Mouse (Mus musculus) T-helper 1 cell (primary cell): ENCODE measurements around the gene Ucn3.

Experiments used
- in situ Hi-C: fragments of 300-600 bp; cut with MboI, MseI; formaldehyde crosslinking; loops from one replicate; pipeline ENCODE4 v1.15.1; 2025; ENCODE audit warnings: high pct_unique_total_duplicates

Gene Ucn3

DNA sequence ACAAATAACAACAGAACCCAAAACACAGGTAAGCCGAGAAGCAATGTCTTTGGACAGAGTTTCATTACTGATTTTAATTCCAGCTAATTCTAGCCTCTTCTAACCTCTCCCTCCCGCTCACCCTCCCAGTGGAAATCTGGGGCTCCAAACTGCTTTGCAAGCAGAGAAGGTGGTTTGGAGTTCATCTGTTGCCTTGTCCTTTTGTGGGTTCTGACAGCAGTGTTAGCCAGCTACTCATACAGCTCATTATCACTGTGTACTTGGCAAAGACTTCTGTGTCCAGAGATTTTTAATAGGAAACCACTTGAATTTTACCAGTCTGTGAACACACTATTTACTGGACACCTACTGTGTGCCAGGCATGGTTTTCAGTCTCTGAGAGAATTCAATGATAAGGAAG lies at the start of gene Ucn3:
TSS of gene Ucn3 (minus strand) at position 101 of the 400 bp plus-strand sequence.
- in situ Hi-C loops: no loop called here

DNA sequence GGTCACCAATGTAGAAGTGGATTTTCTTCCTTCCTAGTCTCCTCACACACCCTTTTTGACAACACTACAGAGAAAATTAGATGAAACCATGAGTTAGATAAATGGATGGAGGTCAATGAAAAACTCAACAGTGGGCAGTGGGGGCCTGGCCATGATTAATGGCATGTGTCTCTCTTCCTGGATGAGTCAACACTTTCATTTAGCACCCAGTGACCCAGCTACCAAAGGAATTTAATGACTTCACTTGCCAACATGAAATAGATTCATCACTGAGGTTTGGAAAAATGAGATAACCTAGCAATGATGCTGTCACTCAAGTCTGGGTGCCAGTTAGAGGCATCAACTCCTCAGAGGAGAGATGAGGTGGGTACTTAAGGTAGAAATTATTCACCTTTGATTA lies 46.9 kb upstream of the Ucn3 start:
- in situ Hi-C loops: no loop called here

DNA sequence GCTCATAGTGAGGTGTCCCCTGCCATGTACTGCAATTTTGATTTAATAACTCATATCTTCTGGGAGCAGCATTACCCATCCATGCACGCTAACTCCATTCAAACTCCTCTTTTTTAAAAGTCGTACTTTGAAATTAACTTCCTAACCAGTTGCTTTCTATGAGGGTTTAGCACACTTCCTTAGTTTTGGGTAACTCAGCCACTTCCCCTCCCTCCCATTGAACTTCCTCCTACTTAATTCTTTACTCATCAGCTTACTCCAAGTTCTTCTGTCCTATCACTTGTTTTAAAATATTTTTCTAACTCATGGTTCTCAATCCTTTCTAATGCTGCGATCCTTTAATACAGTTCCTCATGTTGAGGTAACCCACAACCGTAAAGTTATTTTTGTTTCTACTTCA lies 23.7 kb upstream of the Ucn3 start:
- in situ Hi-C loops: no loop called here

DNA sequence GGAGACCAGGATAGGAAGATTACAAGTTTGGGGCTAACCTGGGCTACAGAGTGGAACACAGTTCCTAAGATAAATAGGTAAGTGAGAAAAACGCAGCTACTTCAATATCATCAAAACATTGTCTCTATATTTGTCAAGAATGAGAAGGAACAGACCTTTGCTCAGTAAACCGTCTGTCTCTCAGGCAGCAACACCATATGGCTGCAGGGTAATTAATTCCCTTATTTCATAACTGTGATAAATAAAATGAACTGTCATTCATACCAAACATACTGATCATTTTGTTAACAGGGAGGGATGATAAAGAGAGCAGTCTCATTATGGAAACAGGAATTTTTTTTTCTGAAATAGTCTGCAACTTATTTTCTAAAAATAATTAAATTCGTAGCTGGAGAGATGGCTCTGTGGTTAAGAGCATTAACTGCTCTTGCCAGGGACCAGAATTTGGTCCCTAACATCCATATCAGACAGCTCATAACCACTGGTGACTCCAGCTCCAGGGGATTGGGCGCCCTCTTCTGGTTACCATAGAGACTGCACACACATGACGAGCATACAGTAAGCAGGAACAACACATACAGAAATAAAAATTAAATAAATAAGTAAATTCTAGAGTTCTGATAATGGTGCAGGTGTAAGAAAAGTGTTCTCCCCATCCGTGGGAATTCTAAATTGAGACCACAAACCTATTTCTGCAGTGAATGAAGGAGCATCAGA lies 6.2 kb upstream of the Ucn3 start:
- in situ Hi-C loops: no loop called here

DNA sequence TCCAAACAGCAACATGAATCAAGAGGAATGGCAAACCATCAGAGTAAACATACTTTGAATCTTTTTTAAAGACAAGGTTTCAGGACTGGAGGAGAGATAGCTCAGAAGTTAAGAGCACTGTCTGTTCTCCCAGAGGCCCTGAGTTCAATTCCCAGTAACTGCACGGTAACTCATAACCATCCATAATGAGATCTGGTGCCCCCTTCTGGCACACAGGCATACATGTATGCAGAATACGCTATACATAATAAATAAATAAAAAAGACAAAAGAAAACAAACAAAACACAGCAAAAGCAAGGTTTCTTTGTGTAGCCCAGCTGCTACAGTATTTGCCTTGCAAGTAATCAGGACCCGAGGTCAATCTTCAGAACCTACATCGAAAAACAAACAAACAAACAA lies 4.3 kb upstream of the Ucn3 start:
- in situ Hi-C loops: no loop called here

DNA sequence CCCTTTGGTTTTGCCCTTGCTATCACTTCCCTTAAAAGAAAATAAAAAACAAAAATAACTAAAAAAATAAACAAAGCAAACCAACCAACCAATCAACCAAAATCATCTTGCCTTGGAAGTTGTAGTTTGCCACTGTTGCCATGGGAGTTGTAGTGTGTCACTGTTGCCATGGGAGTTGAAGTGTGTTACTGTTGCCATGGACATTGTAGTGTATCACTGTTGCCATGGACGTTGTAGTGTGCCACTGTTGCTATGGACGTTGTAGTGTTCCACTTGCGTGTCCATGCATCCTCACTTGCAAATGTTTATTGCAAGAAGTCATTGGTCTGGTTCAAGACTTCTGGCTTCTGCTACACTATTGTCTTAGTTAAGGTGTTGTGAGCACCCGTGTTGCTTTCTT lies 2.1 kb upstream of the Ucn3 start:
- in situ Hi-C loops: no loop called here

DNA sequence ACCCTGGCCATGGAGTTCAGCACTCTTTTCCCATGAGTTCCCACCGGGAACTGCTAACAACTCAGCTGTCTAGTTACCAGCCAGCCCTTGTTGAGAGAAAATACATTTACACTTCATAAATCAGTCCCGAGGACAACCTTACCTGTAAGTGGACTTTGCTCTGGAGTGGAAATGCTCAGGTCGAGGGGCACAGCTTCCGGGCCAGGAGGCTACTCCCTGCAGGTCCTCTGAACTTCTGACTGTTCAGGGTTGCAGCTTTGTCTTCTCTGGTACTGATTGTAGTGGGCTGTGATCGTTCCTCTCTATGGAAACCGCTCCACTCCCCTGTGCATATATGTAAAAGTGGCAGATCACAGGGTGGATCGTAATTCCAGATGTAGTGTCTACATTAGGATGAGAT lies 450 bp downstream of the Ucn3 start:
- in situ Hi-C loops: no loop called here

DNA sequence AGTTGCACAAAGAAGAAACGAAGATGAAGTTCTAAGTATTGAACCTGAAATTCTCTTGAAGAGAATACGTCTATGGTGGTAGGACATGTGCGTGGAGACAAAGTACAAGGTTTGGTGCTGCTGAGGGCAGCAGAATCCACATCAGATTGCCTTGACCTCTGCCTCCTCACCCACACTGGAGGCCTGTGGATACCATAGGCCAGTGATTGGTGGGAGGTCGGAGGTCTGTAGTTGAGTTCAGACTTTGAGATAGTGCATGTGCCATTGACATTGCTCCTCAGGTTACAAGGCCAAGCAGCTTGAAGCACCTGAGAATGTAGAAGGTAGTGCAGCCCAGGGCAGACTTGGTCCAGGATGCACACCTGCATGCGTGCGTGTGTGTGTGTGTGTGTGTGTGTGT lies 19.1 kb downstream of the Ucn3 start:
- in situ Hi-C loops: no loop called here

DNA sequence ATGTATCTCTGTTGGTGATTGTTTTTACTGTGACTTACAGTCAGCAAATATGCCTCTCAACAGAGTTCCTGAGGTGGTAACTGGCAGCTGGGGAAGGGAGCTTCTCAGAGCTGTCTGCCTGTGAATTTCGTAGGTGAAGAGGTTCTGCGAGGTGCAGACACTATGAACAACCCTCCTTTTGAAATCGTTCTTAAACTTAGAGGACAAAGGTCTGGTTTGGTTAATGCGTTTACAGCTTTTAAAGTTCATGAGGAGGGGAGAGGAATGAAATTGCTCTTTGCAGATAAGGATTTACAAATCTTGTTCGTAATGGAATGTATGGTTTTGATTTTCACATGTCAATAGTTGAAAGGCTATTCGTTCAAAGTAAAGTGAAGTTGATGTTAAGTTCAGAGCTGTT lies 19.5 kb downstream of the Ucn3 start:
- in situ Hi-C loops: no loop called here

DNA sequence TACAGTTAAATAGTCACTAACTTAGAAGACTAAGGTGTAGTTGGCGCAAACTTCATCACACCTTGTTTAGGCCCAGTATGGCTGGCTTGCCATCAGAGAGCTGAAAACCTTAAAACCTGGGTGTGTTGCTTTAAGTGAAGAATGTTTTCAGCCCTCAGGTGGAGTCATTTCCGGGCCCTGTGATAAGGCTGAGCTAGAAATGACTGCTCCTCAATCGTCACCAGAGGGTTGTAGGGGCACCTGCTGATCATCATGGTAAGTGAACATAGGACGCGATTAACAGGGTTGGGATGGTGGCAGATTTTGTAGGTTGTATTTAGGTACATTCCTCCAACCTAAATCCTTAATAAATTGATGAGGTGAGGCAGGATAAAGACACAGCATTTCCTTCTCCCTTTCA lies 20.7 kb downstream of the Ucn3 start:
- in situ Hi-C loops: loop anchor here (25.0 kb wide), 1 partner anchor 387 kb away; the partner anchor contains the start of gene Gdi2

DNA sequence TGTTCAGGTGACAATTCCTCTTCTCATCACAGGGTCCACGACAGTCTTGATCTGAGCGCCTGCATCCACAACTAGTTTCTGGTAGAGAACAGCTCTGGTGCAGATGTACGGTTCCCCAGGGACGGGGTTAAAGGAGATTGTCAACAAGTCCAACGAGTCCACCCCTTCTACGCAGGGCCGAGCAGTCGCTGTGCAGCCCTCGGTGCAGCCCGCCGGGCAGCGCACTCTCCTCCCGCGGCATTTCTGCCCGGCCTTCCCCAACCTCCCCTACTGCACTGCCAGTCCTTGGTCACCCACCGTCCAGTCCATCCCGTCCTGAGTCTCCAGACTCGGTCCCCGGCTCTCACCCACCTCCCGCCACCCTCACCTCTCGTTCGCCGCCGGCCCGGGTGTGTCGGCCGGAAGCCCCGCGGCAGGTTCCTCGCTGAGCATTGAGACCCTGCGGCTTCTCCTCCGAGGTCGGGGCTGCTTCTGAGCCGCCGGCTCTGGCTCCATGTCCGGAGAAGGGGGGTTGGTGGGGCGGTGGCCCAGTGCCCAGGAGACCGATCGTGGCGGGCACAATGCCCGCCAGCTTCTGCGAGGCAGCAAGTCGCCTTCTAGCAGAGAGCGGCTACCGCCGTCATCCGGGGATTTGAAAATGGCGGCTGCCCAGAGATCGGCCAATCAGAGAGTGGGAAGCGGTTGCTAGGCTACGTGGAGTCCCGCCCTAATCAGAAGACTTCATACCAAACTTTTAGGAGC lies 27.4 kb downstream of the Ucn3 start, which contains the start of the genes Net1 and Tubal3:
TSS of gene Net1 (minus strand) at position 650 of the 741 bp plus-strand sequence.
TSS of gene Tubal3 (plus strand) at position 704 of the 741 bp plus-strand sequence.
- in situ Hi-C loops: loop anchor here (25.0 kb wide), 1 partner anchor 380 kb away; the partner anchor contains the start of gene Gdi2

DNA sequence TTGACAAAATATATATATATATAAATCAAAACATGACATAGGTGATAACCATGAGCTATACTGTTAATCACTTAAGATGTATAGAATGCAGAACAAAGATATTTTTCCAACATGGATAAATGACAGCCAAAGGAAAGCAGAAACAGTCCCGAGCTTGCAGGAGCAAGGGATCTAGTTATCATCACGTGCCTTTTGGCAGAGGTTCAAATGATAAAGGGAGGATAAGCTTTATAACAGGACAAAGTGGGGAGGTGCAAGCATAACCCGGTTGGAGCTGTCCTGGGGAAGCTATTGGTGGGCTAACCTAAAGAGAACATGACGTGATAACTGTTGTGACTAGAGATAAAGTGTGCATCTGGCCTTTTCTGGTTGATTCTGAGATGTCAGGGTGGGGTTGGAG lies 31.6 kb downstream of the Ucn3 start:
- in situ Hi-C loops: loop anchor here (25.0 kb wide), 1 partner anchor 376 kb away; the partner anchor contains the start of gene Gdi2

DNA sequence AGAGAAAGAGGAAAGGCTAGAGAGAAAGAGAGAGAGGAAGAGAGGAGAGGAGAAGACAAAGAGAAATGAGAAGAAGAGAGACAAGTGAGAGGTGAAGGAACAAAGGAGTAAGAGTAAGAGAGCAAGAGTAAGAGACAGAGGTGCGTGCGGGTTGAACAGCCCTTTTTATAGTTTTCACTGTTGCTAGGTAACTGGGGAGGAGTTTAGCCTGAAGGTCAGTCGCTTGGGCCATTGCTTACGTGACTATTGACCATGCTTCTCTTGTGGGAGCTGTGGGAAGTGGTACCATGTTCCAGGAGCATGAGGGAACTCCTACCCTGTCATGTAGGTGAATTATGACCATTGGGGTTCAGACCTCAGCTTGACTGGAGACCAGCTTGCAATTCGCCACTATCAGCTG lies 34.8 kb downstream of the Ucn3 start:
- in situ Hi-C loops: loop anchor here (25.0 kb wide), 1 partner anchor 373 kb away; the partner anchor contains the start of gene Gdi2

DNA sequence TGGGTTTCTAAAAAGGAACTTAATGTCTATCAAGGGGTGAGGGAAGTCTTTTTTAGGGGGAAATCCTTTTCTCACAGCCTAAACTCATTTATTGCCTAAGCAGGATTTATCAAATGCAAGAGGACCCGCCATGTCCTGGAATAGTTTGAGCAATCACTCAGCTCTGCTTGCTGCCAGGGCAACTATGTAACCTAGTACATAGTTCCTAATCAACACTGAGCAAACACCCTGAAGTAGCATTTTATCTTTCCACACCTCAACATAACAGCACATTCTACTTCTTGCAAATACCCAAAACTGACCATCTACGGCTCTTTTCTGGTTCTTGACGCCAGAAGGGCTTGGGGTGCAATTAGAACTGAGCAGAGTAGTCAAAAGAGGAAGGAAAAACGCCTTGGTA lies 36.9 kb downstream of the Ucn3 start:
- in situ Hi-C loops: loop anchor here (25.0 kb wide), 1 partner anchor 371 kb away; the partner anchor contains the start of gene Gdi2

DNA sequence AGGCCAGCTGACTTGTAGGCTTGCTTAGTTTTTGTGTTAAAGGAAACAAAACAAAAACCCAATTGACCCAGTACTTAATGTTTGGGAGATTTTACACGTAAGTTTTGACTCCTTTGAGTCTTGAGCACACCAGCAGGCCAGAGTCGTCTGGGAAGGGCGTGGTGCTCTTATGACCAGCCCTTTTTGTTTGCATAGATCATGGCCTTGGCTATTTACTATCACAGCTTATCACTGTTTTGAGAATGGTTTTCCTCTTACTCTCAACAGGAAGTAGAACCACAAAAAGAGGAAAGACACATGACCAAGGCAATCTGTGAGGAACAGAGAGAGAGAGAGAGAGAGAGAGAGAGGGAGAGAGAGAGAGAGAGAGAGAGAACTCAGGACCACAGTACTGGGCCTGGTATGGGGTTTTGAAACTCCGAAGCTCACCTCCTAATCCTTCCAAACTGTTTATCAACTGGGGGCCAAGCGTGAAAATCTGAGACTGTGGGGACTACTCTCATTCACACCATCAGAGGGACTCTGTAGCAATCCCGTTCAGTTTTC lies 37.9 kb downstream of the Ucn3 start:
- in situ Hi-C loops: loop anchor here (25.0 kb wide), 1 partner anchor 370 kb away; the partner anchor contains the start of gene Gdi2

DNA sequence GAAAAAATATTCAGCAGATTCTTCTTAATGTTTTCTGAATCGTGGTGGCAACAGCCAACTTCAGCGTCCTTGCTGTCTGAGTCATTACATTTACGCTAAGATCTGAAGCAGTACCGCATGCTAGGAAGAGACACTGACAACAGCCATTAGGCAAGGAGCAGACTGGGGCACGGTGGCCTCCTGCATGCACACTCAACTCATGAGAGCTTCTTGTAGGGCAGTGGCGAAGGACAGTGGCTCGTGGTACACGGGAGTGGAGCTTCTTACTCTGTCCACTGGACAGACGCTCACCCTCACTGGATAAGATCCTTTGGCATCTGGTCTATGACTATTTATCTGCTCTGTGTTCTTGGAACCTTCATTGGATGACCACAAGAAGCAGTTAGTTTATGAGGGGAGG lies 45.8 kb downstream of the Ucn3 start:
- in situ Hi-C loops: loop anchor here (5.0 kb wide), 1 partner anchor 232 kb away; no protein-coding TSS in a partner anchor

DNA sequence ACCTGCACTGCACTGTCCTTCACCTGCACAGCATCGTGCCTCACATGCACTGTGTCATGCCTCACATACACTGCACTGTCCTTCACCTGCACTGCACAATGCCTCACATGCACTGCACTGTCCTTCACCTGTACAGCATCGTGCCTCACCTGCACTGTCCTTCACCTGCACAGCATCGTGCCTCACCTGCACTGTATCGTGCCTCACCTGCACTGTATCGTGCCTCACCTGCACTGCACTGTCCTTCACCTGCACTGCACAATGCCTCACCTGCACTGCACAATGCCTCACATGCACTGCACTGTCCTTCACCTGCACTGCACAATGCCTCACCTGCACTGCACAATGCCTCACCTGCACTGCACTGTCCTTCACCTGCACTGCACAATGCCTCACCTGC lies 46.9 kb downstream of the Ucn3 start:
- in situ Hi-C loops: loop anchor here (5.0 kb wide), 1 partner anchor 231 kb away; no protein-coding TSS in a partner anchor

DNA sequence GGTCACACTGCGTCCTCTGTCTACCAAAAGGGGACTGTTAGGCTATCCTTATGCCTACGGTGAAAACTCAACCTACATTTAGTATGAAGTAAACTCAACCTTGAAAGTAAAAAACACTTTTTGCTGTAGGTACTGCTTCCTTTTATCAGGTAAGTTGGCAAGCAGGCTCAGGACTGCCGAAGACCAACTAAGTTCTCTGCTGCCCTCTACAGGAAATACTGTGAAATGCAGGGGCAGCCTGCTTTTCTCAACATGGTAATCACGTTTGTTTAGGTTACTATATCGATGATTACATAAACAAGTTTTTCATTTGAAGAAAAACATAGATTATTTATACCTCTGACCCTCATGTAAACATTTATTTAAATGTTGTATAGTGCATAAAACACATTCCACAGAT lies 48.2 kb downstream of the Ucn3 start:
- in situ Hi-C loops: loop anchor here (5.0 kb wide), 1 partner anchor 230 kb away; no protein-coding TSS in a partner anchor

DNA sequence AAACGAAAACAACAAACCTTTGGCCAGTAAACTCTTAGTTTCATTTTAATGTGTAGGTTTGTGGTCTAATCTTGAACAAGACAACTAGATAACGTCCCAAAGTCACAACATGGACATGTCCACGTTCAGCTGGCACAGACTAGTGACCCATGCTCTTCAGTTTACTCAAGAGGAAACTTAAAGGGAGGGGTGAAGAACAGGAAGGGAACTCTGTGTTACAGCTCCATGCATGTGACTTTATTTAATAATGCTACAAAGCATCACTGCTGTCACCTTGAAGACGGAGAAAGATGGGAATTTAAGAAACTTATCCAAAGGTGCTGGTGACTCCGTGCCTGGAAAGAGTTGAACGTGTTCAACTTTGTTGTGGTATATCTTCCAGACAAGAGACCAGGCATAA lies 49.1 kb downstream of the Ucn3 start:
- in situ Hi-C loops: loop anchor here (5.0 kb wide), 1 partner anchor 229 kb away; no protein-coding TSS in a partner anchor

DNA sequence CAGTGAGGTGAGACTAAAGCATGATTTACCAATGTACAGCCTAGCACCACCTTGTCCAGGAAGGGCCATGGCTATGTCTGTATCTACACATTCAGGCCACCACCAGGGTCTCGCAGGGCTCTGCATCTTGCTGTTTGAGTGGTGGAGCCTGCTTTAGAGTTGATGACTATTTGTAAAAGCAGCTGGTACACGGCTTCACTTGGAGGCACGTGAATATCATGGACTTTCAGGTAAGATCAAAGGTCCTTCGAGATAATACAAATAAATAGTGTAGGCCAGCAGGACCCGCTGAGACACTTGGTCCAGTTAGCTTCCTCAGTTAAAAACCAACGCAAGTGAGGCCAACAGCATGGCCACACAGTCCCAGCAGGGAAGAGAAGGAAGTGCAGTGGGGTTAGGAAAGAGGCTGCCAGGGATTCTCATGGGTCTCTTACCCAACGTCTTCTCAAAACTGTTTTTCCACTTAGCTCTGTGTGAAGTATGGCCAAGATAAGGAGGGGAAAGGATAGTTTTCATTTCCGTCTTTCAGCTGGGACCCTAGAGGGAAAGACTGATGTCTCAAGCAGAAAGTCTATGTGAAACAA lies 49.7 kb downstream of the Ucn3 start:
- in situ Hi-C loops: loop anchor here (5.0 kb wide), 1 partner anchor 228 kb away; no protein-coding TSS in a partner anchor

DNA sequence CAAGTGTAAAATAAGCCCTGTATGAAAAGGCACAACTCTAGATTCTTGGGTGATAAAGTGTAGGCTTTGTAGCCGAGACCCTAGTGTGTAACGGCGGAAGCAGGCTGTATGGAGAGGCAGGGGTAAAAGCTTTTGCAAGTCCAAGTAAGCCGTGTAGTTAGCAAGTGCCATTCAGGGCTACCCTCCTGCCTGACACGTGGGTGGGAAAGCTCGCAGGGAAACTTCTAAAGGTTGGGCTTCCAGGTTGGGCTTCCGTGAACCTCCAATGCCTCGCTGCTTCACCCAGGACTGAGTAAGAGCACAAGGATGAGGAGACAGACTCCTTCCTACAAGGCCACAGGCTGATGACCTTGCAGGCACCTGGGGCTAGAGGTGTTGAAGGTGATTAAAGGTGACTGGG lies 50.6 kb downstream of the Ucn3 start:
- in situ Hi-C loops: no loop called here
